Mouse (Mus musculus) kidney, adult 18-20 months (tissue): ENCODE measurements around the gene Gm49337.
A peak's percentile ranks its signal among the peaks of the same experiment; 100 is the strongest.
"Not testable (repeated sequence)": the region's sequence is repeated elsewhere in the genome, so short reads cannot be mapped to it uniquely, and the experiment has no call there.

Experiments
- DNase-seq: peaks from one replicate; pipeline ENCODE4 v3.0.0; 2021

Gene Gm49337

DNA sequence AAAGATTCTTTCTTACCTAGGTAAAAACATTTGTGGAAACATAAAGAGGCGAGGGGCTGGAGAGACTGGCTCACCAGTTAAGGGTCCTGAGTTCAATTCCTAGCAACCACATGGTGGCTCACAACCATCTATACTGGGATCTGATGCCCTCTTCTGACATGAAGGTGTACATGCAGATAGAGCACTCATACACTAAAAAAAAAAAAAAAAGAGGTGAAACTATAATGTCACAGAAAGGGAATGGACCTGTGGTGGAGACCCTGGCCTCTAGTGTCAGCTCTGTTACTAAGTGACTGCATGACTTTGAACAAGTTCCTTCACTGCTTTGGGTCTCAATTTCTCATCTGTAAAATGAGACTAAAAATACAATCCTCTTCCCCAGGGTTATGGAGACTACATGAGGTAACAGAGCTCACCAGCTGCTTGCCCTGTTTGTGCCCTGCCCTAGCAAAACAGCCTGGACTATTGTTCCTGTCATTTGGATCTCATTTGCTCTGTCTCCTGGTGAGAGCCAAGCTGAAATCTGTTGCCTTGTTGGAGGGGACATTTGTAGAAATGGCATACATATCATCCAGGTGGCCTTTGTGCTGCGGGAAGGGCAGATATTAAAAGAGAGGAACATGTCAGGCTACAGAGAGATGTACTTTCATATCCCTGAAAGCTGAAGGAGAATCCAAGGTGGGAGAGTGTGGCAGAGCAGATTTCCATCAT is 42.9 kb downstream of the Gm49337 start:
- no peak for DNase-seq

DNA sequence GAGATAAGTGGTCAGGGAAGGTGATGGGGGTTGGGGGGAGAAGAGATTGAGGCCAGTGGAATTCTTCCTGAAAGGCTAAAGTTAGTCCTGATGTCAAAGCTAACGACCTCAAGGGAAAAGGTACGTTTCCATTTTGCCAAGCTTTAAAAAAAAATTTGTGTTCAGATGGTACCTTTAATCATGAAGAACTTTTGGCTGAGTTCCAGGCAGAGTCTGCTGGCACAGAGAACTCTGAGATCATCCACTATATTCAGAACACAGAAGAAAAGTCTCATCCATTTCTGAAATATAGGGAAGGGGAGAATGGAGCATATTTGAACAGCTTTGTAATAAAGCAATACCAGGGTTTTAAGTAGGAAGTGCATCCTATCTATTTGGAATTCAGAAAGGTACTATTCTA is 43.9 kb downstream of the Gm49337 start:
- DNase-seq: no peak

DNA sequence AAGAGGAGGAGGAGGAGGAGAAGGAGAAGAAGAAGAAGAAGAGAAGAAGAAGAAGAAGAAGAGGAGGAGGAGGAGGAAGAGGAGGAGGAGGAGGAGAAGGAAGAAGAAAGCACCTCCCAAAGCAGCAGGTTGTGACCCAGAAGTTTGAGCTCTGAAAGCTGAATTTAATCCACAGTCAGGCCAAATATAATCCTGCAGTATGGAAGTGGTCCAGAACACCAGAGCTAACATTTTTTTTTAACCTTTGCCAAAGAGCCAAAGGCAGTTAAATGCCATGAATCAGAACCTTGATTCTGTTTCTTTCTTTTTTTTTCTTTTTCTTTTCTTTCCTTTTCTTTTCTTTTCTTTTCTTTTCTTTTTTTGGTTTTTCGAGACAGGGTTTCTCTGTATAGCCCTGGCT is 44.5 kb downstream of the Gm49337 start:
- not testable (repeated sequence) for DNase-seq

DNA sequence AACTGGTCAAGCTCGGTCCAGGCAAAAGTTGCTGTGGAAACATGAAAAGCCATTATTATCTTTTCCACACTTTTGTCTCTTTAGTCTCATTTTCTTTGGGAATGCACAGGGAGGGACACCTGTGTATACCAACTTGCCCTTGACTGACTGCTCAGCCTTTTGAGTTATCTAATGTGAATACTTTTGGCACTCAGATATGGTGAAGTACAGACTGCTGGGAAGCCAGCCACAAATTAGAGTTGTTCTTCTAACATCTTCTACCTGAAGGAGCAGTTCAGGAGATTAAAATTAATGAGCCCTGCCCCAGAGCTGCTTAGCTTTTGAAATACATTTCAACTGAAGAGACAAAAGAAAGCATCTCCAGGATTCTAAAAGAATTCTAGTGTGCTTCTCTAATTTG is 45.9 kb downstream of the Gm49337 start:
- no peak for DNase-seq

DNA sequence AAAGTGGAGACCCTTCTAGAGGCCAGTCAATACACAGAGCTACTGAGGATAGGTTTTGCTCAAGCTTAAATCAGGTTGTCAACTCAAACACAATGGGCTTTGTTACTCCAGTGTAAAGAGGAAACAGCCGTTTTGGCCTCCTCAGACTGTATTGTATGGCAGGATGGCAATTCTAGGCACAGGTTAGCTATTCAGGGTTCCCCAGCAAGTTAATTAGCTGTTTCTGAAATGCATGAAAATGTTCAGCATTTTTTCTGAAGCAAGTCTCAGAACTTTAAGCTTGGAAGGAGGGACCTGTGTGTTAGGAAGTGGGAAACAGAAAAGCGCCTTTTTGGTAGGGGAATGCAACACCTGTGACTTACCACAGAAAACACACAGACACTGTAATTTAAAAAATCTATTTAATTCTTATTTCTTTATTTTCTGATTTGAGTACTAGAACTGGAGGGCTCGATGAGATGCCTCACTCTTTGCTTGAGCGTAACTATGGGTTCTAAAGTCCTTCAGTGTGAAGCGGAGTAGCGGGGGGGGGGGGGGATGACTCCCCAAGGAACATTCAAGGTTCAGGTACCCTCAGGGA is 47.0 kb downstream of the Gm49337 start:
- DNase-seq: peak; percentile 5

DNA sequence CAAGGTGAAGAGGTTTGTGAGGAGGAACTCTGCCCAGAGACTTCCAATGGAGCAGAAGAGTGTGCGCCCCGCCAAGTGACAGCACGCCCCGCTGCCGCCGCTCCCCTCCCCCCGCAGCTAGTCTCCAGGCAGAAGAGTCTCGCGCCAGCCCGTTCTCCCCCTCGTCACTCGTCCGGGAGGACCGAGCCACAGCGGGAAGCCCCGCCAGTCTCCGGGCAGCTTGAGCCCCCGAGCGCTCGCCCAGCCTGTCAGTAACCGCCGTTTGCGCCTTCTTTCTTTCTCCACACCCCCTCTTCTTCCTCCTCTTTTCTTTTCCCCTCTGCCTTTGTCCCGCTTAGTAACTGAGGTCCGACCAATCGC is 47.6 kb downstream of the Gm49337 start:
- DNase-seq: no peak

DNA sequence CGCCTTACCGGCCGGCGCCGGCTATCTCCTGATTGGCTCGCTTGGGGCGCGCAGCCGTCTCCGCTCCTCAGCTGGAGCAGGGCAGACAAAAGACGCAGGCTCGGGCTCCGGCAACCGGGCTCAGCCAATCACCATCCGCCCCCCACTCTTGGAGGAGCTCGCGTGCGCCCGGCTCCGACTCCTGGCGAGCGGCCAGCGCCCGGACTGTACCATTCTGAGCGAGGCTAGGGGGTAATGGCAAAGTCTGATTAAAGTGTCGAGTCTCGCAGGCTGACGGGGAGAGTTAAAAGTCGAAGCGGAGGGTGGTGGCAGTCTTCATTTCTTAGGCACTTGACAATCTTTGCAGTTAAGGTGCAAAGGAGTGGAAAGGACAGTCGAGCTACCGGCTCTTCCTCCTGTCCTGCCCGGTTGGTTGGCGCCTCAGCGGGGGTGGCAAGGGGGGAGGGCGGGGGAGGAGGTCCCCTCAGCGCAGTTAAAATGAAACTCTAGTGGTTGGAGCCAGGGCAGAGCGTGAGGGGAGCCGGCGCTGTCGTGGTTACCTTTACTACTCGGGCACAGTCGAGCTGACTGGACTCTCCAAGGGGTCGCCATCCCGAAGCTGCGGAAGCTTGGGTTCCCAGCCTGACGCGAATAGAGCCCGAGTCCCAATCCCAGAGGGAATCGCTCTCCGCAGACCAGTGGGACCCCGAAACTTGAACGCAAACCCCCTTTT is 48.1 kb downstream of the Gm49337 start, which contains the start of gene Pik3r3:
TSS of gene Pik3r3 (plus strand) at position 479 of the 712 bp plus-strand sequence.
- peak; percentile 96 for DNase-seq

DNA sequence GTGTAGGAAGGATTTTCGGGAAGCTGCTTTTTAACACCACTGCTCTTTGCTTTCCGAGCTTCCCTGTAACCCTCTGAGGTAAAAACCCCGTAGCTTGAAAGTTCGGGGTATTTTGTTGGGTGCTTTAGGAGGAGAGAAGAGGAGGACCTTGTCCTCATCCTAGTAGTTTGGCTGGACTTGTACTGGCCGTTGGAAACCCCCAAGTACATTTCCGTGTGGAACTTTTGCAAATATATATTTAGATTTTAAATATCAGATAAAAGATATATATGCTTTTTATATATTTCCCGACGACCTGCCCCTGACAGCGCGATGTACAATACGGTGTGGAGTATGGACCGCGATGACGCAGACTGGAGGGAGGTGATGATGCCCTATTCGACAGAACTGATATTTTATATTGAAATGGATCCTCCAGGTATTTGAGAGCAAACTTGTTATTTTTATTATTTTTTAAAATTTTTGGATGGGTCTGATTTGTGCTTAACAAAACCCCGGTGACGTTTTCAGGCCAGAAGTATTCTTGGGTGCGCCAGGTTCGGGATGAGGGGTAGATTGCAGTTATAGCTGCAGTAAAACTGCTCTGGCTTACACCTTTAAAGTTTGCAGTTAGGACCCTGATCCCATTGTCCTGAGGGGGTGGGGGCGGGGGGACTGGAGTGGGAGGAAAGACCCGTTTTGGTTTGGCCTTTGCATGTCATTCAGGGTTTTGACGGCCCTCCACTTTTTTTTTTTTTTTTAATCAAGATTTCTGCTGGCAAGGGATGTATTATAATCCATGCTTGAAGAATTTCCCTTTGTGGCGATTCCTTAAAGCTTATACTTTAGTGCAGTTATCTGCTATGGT is 49.0 kb downstream of the Gm49337 start:
- DNase-seq: no peak

DNA sequence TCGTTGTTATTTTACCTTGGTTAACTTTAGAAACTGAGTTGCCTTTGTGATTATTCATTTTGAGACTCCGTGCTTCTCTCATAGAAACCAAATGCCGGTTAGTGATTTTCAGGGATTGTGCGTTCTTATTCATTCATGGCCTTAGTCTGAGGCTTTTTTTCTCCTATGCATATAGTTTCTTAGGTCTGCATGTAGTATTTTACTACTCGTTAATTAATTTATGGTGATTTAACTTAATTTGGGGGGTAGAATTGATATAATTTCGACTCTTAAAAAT is 49.6 kb downstream of the Gm49337 start:
- DNase-seq: no peak

DNA sequence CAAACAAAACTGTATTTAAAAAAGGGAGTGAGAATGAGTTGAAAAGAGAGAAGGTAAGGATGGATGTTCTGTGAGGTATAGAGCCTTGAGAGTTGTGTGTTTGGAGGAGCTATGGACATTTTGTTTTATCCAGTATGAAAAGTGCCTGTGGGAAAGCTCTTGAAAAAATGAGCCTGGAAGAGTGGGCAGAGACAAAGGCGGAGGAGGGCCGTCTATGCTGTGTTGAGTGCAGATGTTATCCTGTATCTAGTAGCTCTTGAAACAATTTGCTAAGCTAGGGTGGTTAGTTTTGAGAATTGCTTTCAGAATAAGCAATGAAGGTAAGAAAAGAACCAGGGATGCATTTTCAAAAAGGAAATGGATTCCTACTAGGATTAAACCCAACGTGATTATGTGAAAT is 70.2 kb downstream of the Gm49337 start:
- DNase-seq: no peak

DNA sequence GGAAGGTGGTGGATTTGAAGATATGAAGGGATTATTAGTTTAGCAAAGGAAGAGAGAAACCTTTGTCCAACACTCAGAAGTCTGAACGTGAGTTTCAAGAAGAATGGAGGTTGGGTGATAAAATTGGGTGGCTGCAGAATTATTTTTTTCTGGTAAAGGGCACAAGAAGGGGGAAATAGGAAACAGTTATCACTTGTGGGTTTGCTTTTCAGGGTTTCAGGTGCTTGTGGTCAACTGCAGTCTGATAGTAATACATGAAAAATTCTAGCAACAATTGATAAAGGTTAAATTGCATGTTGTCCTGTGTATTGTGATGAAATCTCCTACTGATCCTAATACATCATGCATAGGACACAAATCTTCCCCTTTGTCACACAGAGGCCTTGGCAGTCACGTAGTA is 71.1 kb downstream of the Gm49337 start:
- no peak for DNase-seq

DNA sequence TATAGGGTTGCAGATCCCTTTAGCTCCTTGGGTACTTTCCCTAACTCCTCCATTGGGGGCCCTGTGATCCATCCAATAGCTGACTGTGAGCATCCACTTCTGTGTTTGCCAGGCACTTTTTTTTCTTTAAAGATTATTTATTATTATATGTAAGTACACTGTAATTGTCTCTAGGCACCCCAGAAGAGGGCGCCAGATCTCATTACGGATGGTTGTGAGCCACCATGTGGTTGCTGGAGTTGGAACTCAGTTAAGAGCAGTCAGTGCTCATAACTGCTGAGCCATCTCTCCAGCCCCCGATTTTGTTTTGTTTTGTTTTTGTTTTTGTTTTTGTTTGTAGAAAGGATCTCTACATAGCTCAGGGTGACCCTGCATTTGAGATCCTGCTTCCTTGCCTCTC is 72.7 kb downstream of the Gm49337 start:
- peak; percentile 51 for DNase-seq

DNA sequence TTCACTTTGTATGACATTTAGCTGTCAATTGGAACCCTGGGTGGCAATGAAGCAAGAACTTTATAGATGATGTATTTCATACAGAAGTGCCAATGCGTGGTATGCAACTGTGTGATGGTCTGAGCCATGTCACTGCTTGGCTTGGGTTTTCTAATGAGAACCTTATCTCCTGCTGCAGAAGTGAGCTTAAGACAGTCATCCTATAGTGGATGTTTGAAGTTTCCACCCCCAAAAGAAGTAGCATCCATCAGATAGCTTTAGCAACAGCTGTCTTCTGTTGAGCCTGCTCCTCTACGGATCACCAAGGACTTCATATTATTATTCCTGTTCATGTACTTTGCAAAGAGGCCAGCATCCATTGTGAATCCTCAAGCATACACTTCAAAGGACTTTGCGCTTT is 76.8 kb downstream of the Gm49337 start:
- no peak for DNase-seq

DNA sequence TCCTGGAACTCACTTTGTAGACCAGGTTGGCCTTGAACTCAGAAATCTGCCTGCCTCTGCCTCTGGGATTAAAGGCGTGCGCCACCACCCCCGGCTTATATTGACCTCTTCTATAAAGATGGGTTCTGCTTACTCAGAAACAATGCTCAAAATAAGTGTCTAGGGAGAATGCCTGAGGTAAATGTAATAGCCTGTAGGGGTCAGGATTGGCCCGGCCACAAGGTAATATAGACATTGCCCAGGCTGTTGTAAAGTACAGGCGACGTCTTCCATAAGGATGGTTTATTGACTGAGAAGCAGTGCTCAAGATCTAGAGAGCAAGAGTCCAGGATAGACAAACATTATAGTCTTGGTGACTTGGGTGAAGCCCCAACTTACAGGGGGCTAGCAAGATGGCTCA is 95.0 kb downstream of the Gm49337 start:
- no peak for DNase-seq

DNA sequence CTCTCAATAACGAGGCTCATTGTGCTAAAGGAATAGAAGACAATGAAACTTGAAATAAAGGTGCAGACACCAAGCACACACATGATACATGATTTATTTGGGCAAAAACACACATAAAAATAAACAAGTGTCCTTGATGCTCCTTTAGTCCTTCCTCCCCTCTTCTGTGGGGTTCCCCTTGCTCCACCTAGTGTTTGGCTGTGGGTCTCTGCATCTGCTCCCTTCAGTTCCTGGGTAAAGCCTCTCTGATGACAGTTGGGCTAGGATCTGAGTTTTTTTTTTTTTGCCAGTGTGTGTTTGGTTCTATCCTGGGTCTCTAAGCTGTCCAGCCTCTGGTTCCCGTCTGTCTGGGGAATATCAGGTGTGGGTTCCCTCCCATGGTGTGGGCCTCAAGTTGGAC is 109.0 kb downstream of the Gm49337 start:
- DNase-seq: no peak

DNA sequence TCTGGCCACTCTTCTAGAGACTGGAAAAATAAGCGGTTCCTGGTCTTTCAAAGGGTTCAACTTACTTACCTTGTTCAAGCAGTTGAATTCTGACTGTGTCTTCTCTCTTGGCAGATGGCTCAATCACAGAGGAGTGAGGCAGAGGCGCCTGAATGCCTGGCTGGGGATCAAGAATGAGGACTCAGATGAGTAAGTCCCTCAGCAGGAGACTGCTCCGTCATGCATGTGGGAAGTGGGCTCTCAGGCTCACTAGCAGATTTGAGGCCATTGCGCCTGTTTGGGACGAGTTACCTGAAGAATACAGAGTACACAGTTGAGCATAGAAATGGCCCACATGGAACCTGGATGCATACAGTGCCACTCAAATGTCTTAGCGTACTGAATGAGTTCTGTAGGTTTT is 118.4 kb downstream of the Gm49337 start:
- DNase-seq: no peak

DNA sequence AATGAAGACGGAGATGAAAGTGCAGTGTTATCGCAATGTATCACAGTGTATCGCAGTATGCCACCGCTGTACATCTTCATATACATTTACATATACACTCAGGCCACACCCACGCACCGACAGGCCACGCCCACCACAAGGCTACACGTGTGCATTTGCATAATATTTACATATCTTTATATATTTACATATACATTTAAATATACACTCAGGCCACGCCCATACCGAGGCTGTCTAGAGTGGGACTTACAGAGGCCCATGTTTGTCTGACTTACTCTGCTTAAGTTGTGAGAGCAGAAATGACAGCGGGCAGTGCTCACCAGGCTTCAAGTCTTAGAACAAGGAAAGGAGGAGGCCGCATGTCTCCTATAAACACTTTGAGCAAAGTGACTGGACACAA is 120.1 kb downstream of the Gm49337 start:
- DNase-seq: no peak

DNA sequence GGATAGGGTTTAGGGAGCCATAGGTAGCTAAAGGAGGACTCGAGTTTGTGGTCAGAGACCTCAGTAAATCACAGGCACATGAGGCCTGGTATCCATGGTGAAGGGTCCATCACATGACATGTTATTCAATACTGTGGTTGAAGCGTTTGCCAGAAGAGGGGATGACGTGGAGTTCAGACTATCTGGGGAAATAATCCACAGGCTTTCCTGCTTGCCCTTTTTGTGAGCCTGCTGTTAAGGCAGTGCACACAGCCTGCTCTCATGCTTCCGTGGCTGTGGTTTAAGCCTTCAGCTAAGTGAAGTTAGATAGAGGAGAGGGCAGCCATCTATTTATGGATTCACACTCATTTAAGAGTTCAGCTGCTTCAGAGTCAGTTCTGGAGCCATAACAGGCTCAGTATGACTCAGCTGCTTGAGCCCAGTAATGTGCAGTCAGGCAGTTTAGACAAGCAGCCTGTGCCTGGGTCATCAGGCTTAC is 127.7 kb downstream of the Gm49337 start:
- no peak for DNase-seq

DNA sequence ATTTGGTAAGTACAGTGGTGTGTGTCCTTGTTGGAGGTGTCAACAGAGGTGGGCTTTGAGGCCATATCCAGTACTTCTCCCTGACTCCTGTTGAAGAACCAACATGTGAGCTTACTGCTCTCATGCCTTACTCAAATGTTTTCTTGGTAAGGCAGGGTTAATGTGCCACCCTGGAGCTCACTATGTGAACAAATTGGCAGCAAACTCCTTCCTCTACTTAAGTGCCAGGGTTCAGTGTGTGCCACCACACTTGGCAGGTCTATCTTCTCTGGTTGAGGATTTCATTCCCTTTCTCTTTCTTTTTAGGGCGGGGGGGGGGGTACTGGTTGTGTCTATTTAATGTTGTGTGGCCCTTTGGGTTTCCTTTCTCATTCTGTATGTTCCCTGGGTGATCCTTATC is 131.4 kb downstream of the Gm49337 start:
- no peak for DNase-seq

DNA sequence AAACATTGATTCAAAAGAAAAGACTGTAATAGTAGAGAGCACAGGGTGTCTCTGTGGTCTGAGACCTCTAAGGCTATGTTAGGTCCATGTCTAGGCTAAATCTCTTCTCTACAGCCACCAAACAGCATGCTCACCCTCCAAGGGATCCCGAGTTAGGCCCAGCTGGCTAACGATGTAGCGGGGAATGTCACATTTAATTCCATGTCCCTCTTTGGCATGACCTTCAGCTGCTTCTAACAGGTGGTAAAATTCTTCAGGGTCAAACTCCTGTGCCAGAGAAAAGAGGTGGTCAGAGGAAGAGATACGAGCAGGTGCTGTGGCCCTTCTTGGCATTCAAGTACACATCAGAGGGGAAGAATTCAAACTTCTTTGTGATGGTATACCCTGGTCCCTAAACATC is 144.4 kb downstream of the Gm49337 start:
- DNase-seq: no peak

DNA sequence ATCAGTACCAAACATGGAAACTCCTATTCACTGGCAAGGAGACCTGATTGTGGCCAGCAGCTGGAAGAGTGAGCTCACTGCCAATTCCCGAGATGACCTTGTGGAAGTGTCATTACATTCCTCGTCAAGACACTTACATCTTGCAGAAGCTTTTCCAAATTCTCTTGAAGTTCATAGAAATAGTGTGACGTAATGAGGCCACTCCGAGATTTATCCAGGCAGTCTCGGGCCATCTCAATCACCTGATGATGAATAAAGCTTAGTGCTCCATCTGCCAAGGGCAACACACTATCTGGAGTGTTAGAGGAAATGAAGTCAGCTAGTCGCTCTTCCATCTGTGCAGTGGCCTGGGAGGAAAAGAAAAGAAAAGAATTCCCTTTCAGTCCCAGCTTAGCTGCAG is 148.9 kb downstream of the Gm49337 start:
- no peak for DNase-seq

DNA sequence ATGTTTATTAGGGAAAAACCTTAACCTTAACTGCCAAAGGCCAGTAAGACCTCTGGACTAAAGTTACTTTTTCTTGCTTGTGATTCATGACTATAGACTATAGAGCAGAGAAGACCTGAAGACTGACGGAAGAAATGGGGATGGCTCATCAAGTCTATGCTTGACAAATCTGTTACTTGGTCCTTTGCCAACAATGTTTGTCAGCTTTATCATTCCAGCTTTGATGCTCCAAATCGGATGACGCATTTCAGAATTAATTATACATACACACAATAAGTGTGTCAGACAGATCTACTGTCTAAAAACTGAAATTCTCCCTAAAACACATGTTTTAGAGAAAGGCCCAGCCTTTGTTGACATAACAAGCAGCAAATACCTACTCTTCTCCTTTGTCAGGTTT is 156.1 kb downstream of the Gm49337 start:
- DNase-seq: no peak

DNA sequence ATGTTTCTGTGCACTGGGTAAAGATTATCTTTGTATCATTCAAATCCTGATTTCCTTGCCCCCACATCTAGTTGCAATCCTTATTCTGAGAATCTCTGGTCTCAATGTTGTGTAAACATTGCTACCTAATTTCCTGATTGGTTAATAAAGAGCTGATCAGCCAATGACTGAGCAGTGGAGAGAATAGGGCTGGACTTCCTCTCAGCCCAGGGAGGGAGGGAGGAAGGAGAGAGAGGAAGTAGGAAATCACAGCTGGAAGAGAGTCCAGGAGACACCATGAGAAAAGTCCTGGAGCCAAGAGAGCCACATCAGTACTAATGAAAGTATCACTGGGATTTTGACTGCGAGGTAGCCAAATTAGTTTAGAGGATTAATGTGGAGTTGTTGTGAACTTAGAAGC is 163.1 kb downstream of the Gm49337 start:
- no peak for DNase-seq

DNA sequence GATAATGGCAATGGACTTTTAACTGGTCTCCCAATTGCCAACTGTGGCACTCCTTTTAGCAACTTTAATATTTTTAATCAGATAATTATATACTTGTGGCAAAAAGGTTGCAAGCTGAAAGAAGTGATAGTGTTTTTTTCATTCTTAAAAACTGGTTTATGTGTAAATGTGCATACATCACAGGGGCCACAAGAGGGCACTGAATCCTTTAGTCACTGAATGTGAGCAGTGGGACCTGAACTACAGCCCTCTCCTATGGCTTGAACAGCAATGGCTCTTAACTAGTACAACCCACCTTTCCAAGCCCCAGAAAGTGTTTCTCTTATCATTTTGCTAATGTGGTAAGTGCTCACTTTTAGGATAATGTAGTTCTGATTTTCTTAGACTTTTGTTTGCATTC is 168.9 kb downstream of the Gm49337 start:
- DNase-seq: peak; percentile 56
